Mouse (Mus musculus): Measurements from ENCODE around the gene Lrrd1. TPM values are rescaled to one million over a fixed set of nuclear protein-coding genes. Genes with fewer than 3 reads are reported as not detected.

The Lrrd1 gene
- polyA plus RNA-seq (2014; fragmentation: Illumina TruSeq; extraction: RNeasy Lipid Tissue Mini Kit (QIAGEN cat#74804); ENCODE audit: low read depth, low replicate concordance): not detected

DNA sequence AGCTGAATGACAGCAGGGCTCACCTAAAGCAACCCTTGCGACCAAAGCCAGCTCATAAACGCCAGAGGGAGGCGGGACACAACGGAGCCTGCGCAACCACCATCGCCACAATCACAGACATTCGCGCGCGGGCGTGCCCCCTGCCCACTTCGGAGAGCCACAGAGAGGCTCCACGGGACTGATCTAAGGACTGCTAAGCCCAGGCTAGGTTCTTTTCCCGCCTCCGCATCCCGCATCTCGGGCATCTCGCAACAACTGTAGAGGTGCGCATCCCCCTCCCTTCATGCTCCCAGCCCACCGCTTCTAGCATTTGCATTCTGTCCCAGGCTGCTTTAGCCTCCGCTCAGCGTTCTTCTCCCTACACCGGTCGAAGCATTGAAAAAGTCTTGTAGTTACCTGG lies at the start of gene Lrrd1:
Gene Lrrd1, plus strand, starts transcription at position 148 of the 400 bp plus-strand sequence.

DNA sequence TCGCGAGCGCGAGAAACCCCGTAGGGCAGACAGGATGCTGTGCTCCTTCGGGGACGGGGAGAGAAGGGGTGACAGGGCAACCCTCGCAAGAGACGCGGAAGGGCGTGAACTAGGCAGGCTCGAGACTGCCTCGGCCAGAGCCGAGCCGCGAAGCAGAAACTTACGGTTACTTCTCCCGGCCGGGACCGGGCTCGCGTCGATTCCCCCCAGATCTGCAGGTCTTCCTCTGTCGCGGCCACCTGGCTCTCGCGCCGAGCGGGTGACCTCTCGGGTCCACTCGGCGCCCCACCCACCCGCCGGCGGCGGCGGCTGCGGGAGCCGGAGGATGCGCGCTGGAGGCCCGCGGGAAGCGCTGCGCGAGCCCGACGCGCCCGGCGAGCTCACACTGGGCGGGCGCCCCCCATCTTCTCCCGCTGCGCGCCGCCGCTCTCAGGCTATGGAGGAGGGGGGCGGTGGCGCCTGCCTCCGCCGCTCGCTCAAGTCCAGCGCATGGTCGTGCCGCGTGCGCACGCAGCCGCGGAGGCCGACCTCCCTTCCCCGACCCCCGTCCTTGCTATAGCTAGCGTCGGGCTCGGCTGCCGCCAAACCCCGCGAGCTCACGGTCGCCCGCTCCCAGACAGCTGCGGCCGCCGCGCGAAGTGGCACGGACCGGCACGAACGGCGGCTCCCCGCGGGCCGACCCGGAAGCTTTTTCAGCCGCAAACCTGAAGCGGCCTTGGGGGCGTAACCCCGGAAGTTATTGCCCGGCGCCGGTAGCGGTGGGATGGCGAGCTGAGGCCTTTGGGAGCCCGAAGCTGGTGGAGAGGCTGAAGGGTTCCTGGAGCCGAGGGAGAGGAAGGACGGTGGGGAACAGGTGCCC lies 42.3 kb upstream of the Lrrd1 start, which contains the start of the genes Ankib1 and Krit1:
Gene Ankib1, minus strand, starts transcription at position 493 of the 859 bp plus-strand sequence.
Gene Krit1, plus strand, starts transcription at position 752 of the 859 bp plus-strand sequence.

GRCm38 (mm10) chr5:3893459-3894293 lies 48.7 kb downstream of the Lrrd1 start, which contains the start of gene Mterf1a:
Gene Mterf1a (minus strand): TSS chr5:3893933.

Other genes starting within 250 kb of the Lrrd1 start
- 36.7 TPM for gene Pex1, start 249.1 kb upstream of the Lrrd1 start, polyA plus RNA-seq (2014; fragmentation: Illumina TruSeq; extraction: RNeasy Lipid Tissue Mini Kit (QIAGEN cat#74804); ENCODE audit: low read depth, low replicate concordance)
- gene Rbm48, start 248.6 kb upstream of the Lrrd1 start, polyA plus RNA-seq (2014; fragmentation: Illumina TruSeq; extraction: RNeasy Lipid Tissue Mini Kit (QIAGEN cat#74804); ENCODE audit: low read depth, low replicate concordance): 24.1 TPM
- gene Tmbim7, start 194.0 kb upstream of the Lrrd1 start, polyA plus RNA-seq (2014; fragmentation: Illumina TruSeq; extraction: RNeasy Lipid Tissue Mini Kit (QIAGEN cat#74804); ENCODE audit: low read depth, low replicate concordance): not detected
- 253 TPM for gene Gatad1, start 188.0 kb upstream of the Lrrd1 start, polyA plus RNA-seq (2014; fragmentation: Illumina TruSeq; extraction: RNeasy Lipid Tissue Mini Kit (QIAGEN cat#74804); ENCODE audit: low read depth, low replicate concordance)
- gene Ankib1, start 42.2 kb upstream of the Lrrd1 start, polyA plus RNA-seq (2014; fragmentation: Illumina TruSeq; extraction: RNeasy Lipid Tissue Mini Kit (QIAGEN cat#74804); ENCODE audit: low read depth, low replicate concordance): 88.5 TPM
- gene Krit1, start 42.0 kb upstream of the Lrrd1 start, polyA plus RNA-seq (2014; fragmentation: Illumina TruSeq; extraction: RNeasy Lipid Tissue Mini Kit (QIAGEN cat#74804); ENCODE audit: low read depth, low replicate concordance): 147 TPM
- 17.3 TPM for gene Mterf1a, start 48.8 kb downstream of the Lrrd1 start, polyA plus RNA-seq (2014; fragmentation: Illumina TruSeq; extraction: RNeasy Lipid Tissue Mini Kit (QIAGEN cat#74804); ENCODE audit: low read depth, low replicate concordance)
- gene Akap9, start 82.9 kb downstream of the Lrrd1 start, polyA plus RNA-seq (2014; fragmentation: Illumina TruSeq; extraction: RNeasy Lipid Tissue Mini Kit (QIAGEN cat#74804); ENCODE audit: low read depth, low replicate concordance): 101 TPM

All from adrenal gland, adult 10 weeks (tissue).